Mouse (Mus musculus) myocyte (in vitro differentiated cells): ENCODE results near the gene Mical3. TPM values are rescaled to one million over a fixed set of nuclear protein-coding genes. Genes with fewer than 3 reads are reported as not detected.

Source experiments
- H3K27me3 ChIP-seq: one replicate; pipeline ENCODE4 v1.6.1; 2011; ENCODE audit not compliant: control insufficient read depth, insufficient read depth, insufficient read length
- H3K36me3 ChIP-seq: one replicate; pipeline ENCODE4 v1.6.1; 2011; ENCODE audit not compliant: control insufficient read depth, insufficient read depth
- H3K4me2 ChIP-seq: one replicate; pipeline ENCODE4 v1.6.1; 2011; ENCODE audit warnings: low read depth, control low read depth
- H3K4me3 ChIP-seq: one replicate; pipeline ENCODE4 v1.5.1; 2011; ENCODE audit warnings: mild to moderate bottlenecking, control low read depth, moderate library complexity
- H3K79me2 ChIP-seq: one replicate; pipeline ENCODE4 v1.6.1; 2011; ENCODE audit not compliant: control insufficient read depth, insufficient read depth
- H3ac ChIP-seq: one replicate; pipeline ENCODE4 v1.6.1; 2011; ENCODE audit not compliant: control insufficient read depth, insufficient read length
- CEBPB ChIP-seq: IDR thresholded peaks from 2 replicates; pipeline ENCODE4 v1.6.1; 2011; ENCODE audit warnings: mild to moderate bottlenecking, moderate library complexity; ENCODE audit not compliant: poor library complexity, insufficient read depth, severe bottlenecking
- E2F4 ChIP-seq: IDR thresholded peaks from one replicate; pipeline ENCODE4 v1.6.1; 2011; ENCODE audit warnings: mild to moderate bottlenecking, control low read depth, moderate library complexity; ENCODE audit not compliant: insufficient read depth
- MAX ChIP-seq: IDR thresholded peaks from one replicate; pipeline ENCODE4 v1.6.1; 2011; ENCODE audit warnings: low read depth, mild to moderate bottlenecking, control low read depth
- MYOD1 ChIP-seq, 3 experiments: IDR thresholded peaks; one replicate each; pipeline ENCODE4 v1.6.1; 2011; ENCODE audit warnings: control low read depth in 2 of 3, low read depth in 2 of 3, mild to moderate bottlenecking in 2 of 3, moderate library complexity in 1 of 3; ENCODE audit not compliant: insufficient read length in 2 of 3, control insufficient read depth in 1 of 3
- MYOG ChIP-seq, 3 experiments: IDR thresholded peaks; one replicate each; pipeline ENCODE4 v1.6.1; 2011; ENCODE audit warnings: control low read depth in 2 of 3, low read depth in 2 of 3, mild to moderate bottlenecking in 2 of 3; ENCODE audit not compliant: insufficient read length in 2 of 3, control insufficient read depth in 1 of 3, insufficient read depth in 1 of 3
- POLR2A ChIP-seq: IDR thresholded peaks from one replicate; pipeline ENCODE4 v1.6.1; 2011; ENCODE audit warnings: low read depth, mild to moderate bottlenecking, control low read depth, moderate library complexity; ENCODE audit not compliant: insufficient read length
- POLR2AphosphoS2 ChIP-seq: IDR thresholded peaks from one replicate; pipeline ENCODE4 v1.6.1; 2011; ENCODE audit warnings: low read depth, control low read depth; ENCODE audit not compliant: insufficient read length
- REST ChIP-seq: IDR thresholded peaks from one replicate; pipeline ENCODE4 v1.6.1; 2011; ENCODE audit warnings: mild to moderate bottlenecking, control low read depth, moderate library complexity; ENCODE audit not compliant: insufficient read depth, insufficient read length
- SRF ChIP-seq: IDR thresholded peaks from one replicate; pipeline ENCODE4 v1.6.1; 2011; ENCODE audit warnings: low read depth; ENCODE audit not compliant: control insufficient read depth, insufficient read length
- TCF12 ChIP-seq: IDR thresholded peaks from one replicate; pipeline ENCODE4 v1.6.1; 2011; ENCODE audit warnings: mild to moderate bottlenecking, control low read depth; ENCODE audit not compliant: poor library complexity, insufficient read depth, severe bottlenecking
- TCF3 ChIP-seq: IDR thresholded peaks from one replicate; pipeline ENCODE4 v1.6.1; 2011; ENCODE audit warnings: low read depth, control low read depth; ENCODE audit not compliant: insufficient read length
- USF1 ChIP-seq: IDR thresholded peaks from one replicate; pipeline ENCODE4 v1.6.1; 2011; ENCODE audit warnings: low read depth, mild to moderate bottlenecking, control low read depth, moderate library complexity
- polyA plus RNA-seq: library from polyadenylated mRNA; unstranded; fragments of >200 nt; fragmentation: generic; extraction: Trizol; gene quantifications from one replicate; pipeline ENCODE4 v1.2.1, GENCODE M21; 2012; ENCODE audit warnings: missing spikeins

The Mical3 gene
- polyA plus RNA-seq, 1 experiment, result 17.7 TPM

DNA sequence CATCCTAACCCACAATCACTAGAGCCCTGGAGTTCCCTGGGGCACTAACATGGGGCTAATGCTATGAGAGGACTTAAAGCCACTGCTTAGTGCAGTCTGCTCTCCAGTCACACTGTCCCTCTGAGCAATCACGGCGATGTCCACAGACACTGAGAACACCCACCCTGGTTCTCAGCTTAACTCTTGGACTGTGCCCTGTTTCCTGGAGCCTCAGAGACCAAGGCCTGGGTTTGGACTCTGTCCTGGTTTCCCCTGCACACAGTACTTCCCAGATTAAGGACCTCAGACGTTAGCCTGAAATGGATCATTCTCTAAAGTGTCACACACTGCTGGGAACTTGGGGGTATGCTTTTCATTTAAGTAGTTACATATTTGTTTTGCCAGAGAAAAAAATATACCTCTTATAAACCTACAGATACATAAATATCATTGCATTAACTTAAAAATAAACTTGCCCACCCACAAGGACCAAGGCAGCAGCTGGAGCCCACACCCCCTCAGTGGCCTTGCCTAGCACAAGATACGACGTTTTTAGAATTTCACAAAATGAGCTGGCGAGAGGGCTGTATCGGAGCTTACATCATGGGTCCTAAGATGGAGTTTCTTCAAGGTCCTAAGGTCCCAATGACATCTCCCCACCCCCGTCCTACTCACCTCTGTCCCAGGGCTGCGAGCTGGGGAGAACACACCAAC is 170.3 kb downstream of the Mical3 start:
- Histone ChIP-seq H3K79me2 (no peaks in the 10 kb centered on the region), H3K36me3 (peaks cover 7% of the 10 kb centered on the region), H3ac (no peak overlapping the region), H3K4me3 (no peak overlapping the region), H3K27me3 (no peaks in the 10 kb centered on the region), H3K4me2 (no peak overlapping the region)
- TF ChIP-seq TCF3 (no peak), POLR2AphosphoS2 (no peak), E2F4 (no peak), MAX (no peak), USF1 (no peak), CEBPB (no peak), MYOD1 (IDR thresholded peaks at IDR 0.05; ENCODE audit: control insufficient read depth in 1 of 3, insufficient read length in 2 of 3, low read depth in 2 of 3) (no peak), TCF12 (no peak), REST (no peak), MYOG (IDR thresholded peaks at IDR 0.05; ENCODE audit: control insufficient read depth in 1 of 3, insufficient read depth in 1 of 3, insufficient read length in 2 of 3, low read depth in 2 of 3) (no peak), POLR2A (no peak), SRF (no peak)

- TF ChIP-seq REST, result no peak
- TF ChIP-seq MYOD1 (IDR thresholded peaks at IDR 0.05; ENCODE audit: control insufficient read depth in 1 of 3, insufficient read length in 2 of 3, low read depth in 2 of 3), result peak in 2 of 3 experiments; percentile 37 to 42
- peak in 1 of 3 experiments; percentile 70 for TF ChIP-seq MYOG (IDR thresholded peaks at IDR 0.05; ENCODE audit: control insufficient read depth in 1 of 3, insufficient read depth in 1 of 3, insufficient read length in 2 of 3, low read depth in 2 of 3)
- no peak for TF ChIP-seq POLR2A
- no peak for TF ChIP-seq POLR2AphosphoS2
- Histone ChIP-seq H3K4me2 (peak overlapping the region; percentile 66), H3K36me3 (peaks cover 4% of the 10 kb centered on the region), H3K79me2 (no peaks in the 10 kb centered on the region), H3K4me3 (no peak overlapping the region), H3ac (no peak overlapping the region), H3K27me3 (no peaks in the 10 kb centered on the region)
Observed at GRCm38 (mm10) chr6:120957331-120957730, 173.5 kb downstream of the Mical3 start.

DNA sequence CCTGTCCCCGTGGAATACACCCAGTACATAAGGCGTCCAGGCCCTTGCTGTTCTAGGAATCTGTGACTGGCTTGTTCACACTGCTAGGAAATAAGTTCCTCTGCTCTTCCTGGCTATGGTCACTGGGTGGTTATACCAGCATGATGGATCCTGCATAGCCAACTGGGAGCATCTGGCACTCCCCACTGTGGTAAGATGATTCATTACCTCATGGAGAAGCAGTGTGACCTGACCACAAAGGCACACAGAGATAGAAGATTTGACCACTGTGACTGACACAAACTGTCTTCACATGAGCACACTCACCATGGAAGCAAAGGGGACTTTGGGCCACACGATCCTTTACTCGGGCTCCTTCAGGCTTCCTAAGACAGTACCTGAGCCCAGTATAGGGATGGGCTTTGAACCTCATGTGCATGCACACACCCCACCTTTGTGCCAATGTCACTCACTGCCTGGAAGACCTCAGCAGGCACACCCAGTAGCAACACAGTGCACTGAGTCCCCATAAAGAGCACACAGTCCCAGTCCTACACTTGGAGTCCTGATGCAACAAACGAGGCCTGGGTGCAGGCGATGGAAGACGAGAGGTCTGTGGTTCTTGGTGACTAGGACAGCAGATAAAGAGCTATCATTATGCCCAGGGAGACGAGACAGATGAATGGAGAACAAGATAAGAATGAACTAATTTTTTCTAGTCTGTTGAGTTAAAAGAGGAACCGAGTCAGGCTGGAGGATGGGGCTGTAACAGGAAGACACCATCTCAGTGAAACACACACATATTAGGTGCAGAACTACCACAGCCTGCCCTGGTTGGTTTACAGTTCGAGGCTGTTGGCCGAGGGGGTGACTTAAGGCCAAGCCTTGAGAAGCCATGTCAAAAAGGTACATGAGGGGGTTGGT is 174.3 kb downstream of the Mical3 start:
- Histone ChIP-seq H3K79me2 (no peaks in the 10 kb centered on the region), H3K36me3 (peaks cover 9% of the 10 kb centered on the region), H3K27me3 (no peaks in the 10 kb centered on the region), H3K4me3 (no peak overlapping the region), H3K4me2 (peak overlapping the region; percentile 66), H3ac (no peak overlapping the region)
- no peak for TF ChIP-seq POLR2A
- no peak for TF ChIP-seq POLR2AphosphoS2
- TF ChIP-seq TCF3, result peak; percentile 84
- peak; percentile 11 for TF ChIP-seq MAX
- TF ChIP-seq SRF, result no peak
- peak; percentile 76 for TF ChIP-seq TCF12
- no peak for TF ChIP-seq E2F4
- peak in 2 of 3 experiments; percentile 68 to 89 for TF ChIP-seq MYOD1 (IDR thresholded peaks at IDR 0.05; ENCODE audit: control insufficient read depth in 1 of 3, insufficient read length in 2 of 3, low read depth in 2 of 3)
- no peak for TF ChIP-seq CEBPB
- peak in 2 of 3 experiments; percentile 85 to 88 for TF ChIP-seq MYOG (IDR thresholded peaks at IDR 0.05; ENCODE audit: control insufficient read depth in 1 of 3, insufficient read depth in 1 of 3, insufficient read length in 2 of 3, low read depth in 2 of 3)
- TF ChIP-seq REST, result no peak
- TF ChIP-seq USF1, result no peak

- no peak overlapping the region for H3K4me3 ChIP-seq
- TF ChIP-seq MYOG (IDR thresholded peaks at IDR 0.05; ENCODE audit: control insufficient read depth in 1 of 3, insufficient read depth in 1 of 3, insufficient read length in 2 of 3, low read depth in 2 of 3), result peak in 2 of 3 experiments; percentile 31 to 54
- no peak for TF ChIP-seq POLR2A
- TF ChIP-seq MYOD1 (IDR thresholded peaks at IDR 0.05; ENCODE audit: control insufficient read depth in 1 of 3, insufficient read length in 2 of 3, low read depth in 2 of 3), result peak in 2 of 3 experiments; percentile 49 to 73
- no peaks in the 10 kb centered on the region for H3K27me3 ChIP-seq
- H3K4me2 ChIP-seq, result peak overlapping the region; percentile 7
- peaks cover 9% of the 10 kb centered on the region for H3K36me3 ChIP-seq
- H3K79me2 ChIP-seq, result no peaks in the 10 kb centered on the region
- no peak overlapping the region for H3ac ChIP-seq
Observed at GRCm38 (mm10) chr6:120955215-120955614, 175.6 kb downstream of the Mical3 start.

GRCm38 (mm10) chr6:120954241-120954640 is 176.6 kb downstream of the Mical3 start:
- TF ChIP-seq POLR2AphosphoS2 (no peak), TCF3 (no peak)
- H3K79me2 ChIP-seq, result no peaks in the 10 kb centered on the region
- no peak overlapping the region for H3K4me2 ChIP-seq
- H3K4me3 ChIP-seq, result no peak overlapping the region
- no peak overlapping the region for H3ac ChIP-seq
- peaks cover 13% of the 10 kb centered on the region for H3K36me3 ChIP-seq
- H3K27me3 ChIP-seq, result no peaks in the 10 kb centered on the region
